Mouse (Mus musculus): ENCODE results near the gene Cdr1.

The Cdr1 gene

DNA sequence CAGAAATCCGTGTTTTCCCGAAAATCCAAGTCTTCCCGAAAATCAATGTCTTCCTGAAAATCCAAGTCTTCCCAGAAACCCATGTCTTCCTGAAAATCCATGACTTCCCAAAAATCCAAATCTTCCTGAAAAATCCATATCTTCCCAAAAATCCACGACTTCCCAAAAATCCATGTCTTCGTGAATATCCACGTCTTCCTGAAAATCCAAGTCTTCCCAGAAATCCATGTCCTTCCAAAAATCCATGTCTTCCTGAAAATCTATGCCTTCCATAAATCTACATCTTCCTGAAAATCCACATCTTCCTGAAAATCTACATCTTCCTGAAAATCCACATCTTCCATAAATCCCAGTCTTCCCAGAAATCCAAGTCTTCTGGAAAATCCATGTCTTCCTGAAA, at the start of gene Cdr1:
Gene Cdr1, minus strand, starts transcription at position 101 of the 400 bp plus-strand sequence.
- no peak for DNase-seq (ENCODE audit: low read depth in 1 of 2, low spot score in 2 of 2)

DNA sequence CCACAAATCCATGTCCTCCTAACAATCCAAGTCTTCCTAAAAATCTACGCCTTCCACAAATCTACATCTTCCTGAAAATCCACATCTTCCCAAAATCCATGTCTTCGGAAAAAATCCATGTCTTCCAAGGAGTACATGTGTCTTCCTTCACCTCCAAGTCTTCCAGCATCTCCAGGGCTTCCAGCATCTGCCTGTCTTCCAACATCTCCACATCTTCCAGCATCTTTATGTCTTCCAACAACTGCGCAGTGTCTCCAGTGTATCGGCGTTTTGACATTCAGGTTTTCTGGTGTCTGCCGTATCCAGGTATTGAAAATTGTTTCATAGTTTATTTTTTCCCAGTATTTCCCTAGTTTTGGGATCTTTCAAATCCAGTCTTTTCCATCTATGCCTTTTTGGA, 511 bp upstream of the Cdr1 start:
- no peak for DNase-seq (ENCODE audit: low read depth in 1 of 2, low spot score in 2 of 2)

DNA sequence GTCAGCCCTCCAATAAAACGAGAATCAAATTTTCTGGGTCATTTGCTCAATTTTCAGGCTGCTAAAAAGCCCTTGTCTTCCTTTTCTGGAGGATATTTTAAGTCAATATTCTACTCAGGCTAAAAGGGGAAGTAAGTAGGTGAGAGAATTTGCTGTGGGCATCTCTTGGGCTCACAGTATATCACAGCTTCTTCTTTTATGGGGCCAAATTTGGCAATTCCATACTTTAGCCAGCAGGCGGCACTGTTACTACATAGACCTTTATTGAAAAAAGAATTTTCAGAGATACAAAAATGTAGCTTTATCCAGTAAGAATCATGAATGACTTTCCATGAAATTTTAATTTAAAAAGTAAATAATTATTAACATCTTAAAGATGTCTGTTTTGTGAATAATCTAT, 18.8 kb downstream of the Cdr1 start:
- DNase-seq (ENCODE audit: low read depth in 1 of 2, low spot score in 2 of 2) = no peak

DNA sequence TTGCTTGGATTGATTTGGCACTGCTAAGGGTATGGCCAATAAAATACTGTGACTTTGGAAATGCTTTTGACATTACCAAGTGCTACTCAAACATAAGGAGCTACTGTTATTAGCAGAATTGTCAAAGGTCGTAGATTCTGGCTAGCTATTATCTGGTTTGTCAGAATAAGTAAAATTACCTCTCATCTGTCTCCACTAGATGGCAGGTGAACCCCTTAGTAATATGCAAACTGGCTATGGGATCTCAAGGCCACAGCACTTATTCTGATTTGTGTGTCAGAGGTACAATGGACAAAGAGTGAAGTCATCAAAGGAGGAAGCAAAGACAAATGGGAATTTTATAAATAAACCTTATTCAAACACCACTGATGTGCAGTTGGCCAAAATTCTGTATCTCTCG, 24.1 kb downstream of the Cdr1 start:
- no peak for DNase-seq (ENCODE audit: low read depth in 1 of 2, low spot score in 2 of 2)

DNA sequence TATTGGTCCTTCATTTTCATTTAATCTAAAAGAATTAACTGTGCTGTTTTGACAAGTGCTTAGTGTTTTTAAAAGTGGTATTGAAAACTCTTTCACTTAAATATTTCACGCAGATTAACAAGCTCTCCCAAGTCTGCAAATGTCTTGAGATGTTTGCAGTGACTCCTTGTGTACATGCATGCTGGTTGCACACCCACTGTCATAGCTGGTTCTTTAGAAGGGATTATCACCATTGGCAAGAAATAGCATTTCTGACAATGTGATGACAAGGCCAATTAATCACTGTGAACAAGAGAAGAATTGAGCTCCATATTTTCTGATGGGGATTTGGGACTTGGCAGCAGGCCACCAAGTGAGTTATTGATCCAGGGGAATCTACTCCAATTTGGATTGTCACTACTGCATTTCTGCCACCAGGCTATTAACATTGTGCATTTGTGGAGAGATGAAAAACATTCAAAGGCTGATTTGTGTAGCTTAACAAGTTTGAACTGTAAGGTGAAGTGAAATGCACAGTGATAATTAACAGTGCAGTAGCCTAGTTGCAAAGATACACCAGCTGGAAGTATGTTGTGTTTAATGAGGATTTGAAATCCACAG, 30.6 kb downstream of the Cdr1 start:
- DNase-seq (ENCODE audit: low read depth in 1 of 2, low spot score in 2 of 2) = no peak

DNA sequence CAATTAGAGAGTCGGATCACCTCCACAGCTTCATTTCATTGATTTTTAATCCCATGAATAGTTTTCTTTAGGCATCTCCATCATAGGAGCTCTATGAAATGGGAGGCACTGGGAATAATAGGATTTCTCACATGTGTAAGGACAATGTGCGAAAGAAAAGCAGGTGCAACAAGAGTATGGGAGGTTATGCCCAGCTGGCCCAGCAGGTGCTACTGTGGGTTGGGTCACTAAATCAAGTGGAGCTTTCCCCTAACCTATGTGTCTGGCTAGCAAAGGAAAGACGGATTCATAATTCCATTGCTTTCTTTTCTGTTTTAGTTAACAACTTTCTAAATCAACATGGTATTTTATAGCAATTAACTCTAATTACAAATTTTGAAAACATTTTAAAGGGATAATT, 31.1 kb downstream of the Cdr1 start:
- no peak for DNase-seq (ENCODE audit: low read depth in 1 of 2, low spot score in 2 of 2)

DNA sequence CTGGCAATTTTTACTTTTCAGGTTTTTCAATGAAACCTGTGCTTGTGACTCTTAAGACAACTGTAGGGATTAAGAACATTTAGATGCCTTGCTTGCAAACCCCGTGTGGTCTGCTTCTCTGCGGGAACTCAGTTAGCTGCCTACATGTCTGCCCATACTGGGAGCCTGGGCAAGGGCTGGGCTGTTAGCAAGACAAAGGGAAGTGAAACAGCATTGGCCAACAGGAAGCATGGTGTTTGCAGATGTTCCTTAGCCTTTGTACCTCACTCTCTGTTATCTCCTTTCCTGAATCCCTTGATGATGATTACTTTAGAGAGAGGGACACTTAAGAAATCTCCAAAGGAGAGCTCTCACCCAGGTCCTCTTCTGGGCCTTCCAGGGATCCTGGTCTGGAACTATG, 38.8 kb downstream of the Cdr1 start:
- no peak for DNase-seq (ENCODE audit: low read depth in 1 of 2, low spot score in 2 of 2)

DNA sequence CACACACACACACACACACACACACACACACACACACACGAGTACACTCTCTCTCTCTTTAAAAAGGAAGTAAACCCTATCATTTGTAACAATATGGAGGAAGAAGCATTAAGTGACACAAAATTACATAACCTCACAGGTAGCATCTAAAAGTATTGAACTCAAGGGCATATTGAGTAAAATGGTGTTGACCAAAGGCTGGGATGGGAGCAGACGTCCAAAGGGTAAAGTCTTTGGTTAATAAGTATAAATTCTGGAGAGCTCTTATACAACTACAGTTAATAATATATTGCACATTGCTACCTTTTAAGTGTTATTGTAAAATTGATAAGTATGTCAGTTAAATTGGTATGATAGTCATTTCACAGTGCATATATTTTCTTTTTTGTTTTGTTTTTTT, 39.9 kb downstream of the Cdr1 start:
- DNase-seq (ENCODE audit: low read depth in 1 of 2, low spot score in 2 of 2) = no peak

DNA sequence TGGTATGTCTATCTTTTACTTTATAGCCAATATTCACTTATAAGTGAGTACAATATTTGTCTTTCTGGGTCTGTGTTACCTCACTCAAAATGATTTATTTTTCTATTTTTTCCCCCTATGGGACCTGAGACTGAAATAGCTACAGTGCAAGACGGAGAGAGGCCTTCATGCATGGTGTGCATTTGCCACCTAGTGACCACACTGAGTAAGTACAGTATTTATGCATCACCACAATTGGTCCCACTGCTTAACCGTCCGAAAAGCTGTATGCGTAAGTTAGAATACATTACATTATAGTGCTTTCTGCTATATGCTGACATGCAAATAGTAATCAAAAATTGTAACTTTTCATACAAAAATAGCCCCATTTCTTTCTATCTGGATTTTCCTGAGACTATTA, 50.8 kb downstream of the Cdr1 start:
- DNase-seq (ENCODE audit: low read depth in 1 of 2, low spot score in 2 of 2) = no peak

Data from monocyte, adult 2 months (primary cell).